Mouse (Mus musculus) c-Kit-positive CD71-positive TER-119-negative erythroid progenitor cells, embryonic 14.5 days (primary cell): ENCODE measurements at regions not wholly inside any gene's neighbourhood (a gene's known extent, or its start where the extent isn't known, plus 50 kb on each side); places are given as distances from the start of the nearest gene placed in this dataset.

Experiments used
- DNase-seq: peaks from one replicate; pipeline ENCODE4 v3.0.0-alpha.2; 2013; ENCODE audit warnings: low read depth

DNA sequence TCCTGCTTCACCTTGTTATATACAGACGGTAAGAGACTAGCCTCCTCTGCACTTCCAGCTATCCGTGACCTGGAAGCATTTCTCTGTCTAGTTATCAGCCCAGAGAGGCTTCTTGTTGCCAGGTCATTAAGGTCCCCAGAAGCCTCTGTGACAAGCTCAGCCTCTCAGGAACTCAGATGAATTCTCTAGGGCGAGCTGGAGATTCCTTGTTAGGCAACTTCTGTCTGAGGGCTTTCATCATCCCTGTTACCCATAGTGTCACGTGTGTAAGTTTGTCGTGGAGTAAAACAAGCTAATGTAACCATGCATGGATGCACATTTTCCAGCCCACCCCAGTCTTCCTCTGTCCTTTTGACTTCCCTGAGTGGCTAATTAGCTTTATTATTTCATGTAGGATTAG is 126.3 kb upstream of the Ednra start:
- no peak for DNase-seq

DNA sequence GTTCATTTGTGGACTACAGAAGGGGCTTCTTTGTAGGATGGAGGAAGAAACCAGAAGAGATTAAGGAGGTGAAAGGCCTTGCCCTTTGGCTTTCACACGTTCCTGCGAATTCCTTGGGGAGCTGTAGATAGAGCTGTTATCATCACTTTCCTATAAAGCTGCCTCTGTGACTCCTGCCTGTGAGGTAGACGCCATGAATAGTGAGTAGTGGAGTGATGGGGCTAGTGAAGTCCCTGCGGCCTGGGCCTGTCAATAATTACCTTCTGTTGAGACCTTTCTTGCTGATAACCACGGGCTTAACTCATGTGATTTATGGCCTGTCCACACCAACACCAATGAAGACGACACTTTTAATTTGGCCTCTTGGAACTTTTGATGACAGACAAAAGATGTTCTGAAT is 146.0 kb upstream of the Ednra start:
- DNase-seq, result no peak

DNA sequence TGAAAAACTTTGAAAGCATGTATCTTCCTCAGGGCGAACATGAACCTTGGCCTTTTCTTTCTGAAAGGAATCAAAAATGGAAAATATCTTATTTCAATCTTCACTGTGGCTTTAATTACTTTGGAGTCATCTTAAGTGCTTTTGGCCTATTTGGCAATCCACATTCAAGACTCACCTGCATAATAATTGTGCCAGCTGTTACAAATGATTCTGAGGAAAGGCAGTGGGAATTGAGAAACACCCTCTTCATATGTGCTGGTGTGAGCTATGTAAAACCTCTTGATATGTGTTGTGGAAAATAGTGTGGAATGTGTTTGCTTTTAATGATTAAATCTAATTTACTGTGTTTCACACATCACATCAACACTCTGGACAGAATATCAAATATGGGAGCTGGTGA is 148.5 kb upstream of the Ednra start:
- no peak for DNase-seq

DNA sequence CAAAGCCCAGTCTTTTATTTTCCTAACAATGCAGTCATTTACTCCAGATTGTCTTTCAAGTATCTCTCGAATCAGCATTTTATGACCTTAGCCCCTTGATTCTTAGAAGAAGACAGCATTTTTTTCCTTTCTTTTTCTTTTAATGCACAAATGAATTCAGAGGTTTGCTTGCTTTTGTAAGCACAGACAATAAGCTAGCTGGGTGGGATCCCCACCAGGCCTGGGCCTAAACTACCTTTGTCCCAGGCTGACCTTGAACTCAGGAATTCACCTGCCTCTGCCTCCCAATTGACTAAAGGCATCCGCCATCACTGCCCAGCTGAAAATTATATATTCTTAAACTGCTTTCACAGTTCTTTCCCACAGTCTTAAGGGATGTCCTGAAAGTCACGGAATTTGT is 195.5 kb upstream of the Ednra start:
- DNase-seq, result no peak

DNA sequence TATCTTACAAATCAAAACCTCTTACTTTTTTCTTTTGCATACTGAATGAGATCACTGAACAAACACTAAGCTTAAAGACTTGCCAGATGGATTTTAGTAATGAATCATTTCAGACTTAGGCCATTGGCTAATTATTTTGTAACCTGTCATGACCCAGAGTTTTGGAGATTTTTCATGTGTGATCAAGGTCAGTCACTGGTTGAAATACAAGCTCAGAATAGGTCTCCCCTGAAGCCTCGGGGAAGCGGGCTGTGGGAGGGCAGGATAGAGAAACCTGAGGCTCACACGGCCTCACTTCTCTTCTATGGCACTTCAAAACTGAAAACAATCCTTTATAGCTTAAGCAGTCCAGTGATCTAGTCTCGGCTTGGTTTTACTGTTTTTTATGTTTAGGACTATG is 197.6 kb upstream of the Ednra start:
- no peak for DNase-seq

DNA sequence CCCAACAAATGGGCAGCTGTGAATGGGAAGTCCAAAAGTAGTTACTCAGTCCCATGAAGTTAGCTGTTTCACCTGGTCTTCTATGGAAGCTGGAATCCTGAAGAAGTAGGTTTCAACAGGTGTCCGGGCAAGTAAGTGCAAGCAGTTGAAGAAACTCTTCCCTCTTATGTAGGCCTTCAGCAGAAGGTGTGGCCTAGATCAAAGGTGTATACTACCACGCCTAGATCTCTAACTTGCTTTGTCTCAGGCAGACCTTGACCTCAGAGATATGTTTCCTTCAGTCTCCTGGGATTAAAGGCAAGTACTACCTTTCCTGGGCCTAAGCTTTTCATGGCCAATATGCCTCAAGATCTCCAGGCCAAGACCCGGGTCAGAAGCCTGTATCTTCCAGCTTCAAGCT is 223.4 kb upstream of the Ednra start:
- no peak for DNase-seq

DNA sequence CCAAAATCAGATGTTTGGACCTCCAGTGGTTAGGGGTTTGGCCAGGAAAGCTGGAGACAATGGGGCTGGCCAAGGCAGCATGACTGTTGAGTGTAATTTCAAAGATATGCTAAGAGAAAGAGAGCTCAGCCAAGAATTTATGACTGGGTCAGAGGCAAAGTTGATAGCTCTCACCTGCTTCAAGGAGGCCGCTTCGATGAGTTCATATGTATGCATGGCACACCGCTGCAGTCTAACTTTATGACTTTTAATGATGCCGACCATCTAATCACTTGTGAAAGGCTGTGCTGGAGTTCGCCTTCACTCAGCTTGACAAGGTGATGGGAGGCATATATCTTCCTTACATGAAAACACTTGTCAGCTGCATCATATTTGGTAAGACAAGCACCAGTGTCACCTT is 225.4 kb upstream of the Ednra start:
- no peak for DNase-seq

DNA sequence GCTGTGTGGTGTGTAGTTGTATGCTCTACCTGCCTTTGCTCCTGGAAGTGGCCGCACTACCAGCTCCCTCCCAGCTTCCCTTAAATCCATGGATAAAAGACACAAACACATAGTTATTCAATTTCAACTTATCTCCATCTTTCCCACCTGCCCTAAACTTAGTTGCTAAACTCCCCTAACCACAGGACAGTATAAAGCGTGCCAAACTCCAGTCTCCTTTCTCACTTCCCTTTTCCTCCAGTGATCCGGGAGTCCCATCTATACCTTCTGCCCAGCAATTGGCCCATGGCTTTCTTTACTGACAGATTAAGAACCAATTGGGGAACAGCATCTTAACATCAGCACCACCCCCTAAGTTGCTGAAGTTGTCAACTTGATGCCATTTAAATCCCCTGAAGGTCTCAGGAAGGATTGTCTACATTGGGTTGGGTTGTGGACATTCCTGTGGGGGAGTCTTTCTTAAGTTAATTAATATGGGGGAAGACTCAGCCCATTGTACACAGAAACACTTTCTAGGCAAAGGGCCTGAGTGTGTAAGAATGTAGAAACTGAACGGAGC is 234.6 kb upstream of the Ednra start:
- no peak for DNase-seq

DNA sequence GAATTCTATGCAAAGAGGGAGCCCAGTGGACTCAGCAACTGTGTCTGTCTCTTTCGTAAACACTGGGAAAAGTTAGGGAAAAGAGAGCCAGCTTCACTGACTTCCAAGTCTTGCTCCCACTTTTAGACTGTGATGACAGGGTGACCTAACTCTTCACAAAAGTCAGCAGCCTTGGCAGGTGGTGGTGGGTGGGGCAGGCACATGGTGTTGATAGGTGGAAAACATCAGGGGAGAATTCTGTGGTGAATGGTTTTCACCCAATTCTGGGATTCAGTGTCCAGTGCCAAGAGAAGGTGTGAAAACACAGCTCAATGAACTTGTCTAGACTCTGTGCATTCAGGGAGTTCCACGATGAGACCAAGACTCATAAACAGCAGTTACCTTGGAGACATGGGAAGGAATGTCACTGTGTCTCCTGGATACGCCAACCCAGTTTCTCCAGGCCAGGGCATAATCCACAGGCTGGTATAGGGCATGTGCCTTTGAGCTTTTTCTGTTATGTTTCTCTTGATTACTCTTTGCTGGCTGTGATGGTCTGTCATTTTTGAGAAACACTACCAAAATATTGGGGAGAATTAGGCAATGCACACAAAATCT is 238.9 kb upstream of the Ednra start:
- no peak for DNase-seq

DNA sequence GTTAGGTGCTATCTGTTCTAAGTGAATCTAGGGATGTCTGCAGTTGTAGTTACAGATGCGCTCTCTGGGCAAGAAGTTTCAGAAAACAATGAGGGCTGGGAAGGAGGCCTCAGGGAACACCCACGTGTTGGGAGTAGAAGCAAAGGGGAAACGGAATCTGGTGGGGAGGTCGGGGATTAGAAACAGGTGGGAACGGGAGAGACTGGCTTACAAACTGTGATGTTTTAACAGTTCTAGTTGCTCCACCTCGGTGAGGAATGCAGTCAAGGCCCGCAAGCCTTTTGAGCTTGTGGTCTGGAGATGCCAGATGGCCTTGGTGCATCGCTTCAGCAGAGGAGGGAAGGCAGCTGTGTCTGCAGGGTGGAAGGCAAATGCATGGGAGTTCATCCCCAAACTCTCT is 242.7 kb upstream of the Ttc29 start:
- DNase-seq, result no peak

DNA sequence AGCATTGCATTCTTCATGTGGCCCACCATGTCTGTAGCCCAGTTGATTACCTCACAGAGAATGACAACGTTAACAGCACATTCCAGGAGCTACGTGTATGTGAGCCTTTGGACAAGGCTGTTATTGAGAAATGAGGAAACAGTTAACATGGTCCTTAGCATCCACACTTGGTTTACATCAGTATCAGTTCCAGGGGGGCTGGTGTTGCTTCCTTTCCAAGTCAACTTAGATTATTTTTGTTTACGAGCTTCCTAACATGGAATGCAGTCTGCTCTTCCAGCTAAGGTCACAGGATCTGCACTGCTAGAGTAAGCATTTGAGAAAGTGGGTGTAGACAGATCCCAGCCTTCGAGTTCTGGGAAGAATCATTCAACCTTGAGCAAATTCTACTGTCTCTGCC is 239.4 kb upstream of the Ttc29 start:
- DNase-seq, result no peak

DNA sequence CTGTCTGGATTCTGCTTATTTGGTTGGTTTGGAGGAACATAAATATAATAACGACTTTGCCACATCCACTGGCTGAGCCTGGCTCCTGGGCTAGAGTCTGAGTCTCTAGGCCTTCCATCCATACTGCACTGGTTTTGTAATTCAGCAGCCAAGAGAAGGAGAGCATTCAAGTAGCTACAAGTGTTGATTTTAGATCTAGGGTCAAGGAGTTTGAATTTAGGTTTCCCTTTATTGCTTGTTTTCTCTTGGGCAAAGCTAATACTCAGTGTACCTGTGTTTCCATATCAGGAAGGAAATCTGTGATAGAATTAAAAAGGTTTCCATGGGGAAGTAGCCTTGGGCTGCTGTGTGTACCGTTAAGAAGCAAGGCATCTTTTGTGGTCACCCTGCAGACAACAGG is 234.0 kb upstream of the Ttc29 start:
- no peak for DNase-seq

DNA sequence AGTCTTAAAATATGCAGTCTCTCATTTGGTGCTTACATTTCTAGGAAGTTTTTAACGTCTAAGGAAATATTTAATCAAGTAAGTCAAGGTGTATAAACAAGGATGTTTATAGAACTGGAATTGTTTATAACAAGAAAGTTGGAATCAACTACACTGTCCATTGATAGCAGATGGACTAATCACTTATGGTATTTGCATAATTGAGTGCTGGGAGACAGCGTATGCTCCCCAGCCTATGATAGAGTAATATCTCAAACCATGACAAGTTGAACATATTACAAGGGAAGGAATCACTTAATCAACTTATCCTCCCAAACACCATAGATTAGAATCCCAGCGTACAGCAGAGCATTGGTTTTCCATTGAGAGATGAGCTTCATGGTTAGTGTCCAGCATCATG is 232.4 kb upstream of the Ttc29 start:
- DNase-seq, result no peak

DNA sequence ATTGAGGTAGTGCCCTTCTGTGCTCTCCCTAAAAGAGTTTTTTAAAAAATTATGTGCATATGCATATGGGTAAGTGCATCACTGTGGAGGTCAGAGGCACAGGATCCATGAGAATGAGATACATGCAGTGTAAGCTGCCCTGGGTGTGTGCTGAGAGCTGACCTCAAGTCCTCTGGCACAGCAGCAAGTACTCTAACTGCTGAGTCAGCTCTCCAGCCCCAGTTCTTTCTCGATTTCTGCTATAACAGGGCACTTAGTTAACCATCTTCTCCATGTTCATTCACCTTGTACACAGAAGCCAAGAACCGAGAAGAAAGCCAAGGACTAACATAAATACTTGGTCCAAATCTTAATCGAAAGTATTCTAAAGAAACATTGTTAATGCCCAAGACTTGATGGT is 231.1 kb upstream of the Ttc29 start:
- no peak for DNase-seq

DNA sequence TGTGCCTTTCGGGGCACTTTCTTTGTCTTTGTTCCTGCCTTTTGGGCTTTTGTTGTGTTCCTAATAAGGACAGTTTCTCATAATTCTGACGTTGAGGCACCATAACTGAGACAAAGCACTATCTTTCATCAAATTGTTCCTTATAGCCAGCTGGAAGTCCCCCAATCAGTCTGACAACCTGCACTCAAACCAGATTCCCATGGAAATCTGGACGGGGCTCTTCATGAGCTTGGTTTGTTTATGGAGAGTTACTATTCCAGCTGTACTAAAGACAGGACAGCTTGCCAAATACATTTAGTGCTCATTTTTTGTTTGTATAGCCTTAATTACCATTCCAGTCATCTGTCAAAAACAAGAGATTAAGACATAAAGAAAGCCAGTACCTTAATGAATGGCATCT is 229.6 kb upstream of the Ttc29 start:
- no peak for DNase-seq

DNA sequence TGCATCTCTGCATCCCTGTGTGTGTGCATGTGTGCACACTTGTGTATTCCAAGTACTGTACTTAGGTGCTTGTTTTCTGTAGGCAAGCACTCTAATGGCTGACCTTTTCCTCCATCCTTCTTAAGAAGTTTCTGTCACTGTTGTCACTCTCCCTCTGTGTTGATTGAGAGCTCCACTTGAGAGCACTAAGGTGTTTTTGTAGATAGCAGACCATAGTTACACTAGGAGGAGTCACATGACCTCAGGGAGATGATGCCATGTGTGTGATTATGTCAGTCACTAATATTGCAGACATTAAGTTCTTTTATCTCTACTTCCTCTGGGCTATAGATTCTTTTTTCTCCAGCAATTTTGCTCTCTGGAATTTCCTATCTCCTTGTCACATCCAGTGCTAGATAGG is 225.9 kb upstream of the Ttc29 start:
- no peak for DNase-seq

DNA sequence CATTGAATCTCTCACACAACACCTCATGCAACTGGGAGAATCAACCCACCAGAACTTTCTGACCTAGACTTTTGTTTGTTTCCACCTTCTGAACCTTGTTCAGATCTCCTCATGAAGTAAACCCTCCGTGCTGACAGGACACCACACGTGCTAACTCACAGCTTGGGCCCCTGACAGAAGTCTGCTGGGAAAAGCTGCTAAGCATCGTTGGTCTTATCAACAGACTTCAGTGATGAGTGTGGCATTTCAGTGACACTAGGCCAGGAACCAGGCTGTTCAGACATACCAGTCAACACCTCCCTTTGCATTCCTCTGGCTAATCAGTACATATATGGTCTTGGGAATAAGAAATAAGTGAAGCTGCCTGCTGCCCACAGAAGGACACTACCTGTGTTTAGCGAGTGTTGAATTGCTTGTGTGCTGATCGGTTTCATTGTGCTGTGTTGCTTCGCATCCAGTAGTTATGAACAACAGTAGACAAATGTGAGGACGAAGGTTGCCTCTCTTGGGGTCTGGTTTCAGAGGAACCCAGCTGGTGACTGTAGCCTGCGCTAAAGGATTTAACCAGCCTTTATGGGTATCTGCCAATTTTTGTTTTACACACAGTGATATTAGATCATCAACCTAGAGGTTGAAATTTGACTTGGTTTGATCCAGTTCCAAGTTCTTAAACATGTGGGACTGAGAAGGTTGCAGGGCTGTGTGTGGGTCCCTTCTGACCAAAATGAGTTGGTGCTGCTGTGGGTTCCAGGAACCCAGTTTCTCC is 224.6 kb upstream of the Ttc29 start:
- DNase-seq, result no peak

DNA sequence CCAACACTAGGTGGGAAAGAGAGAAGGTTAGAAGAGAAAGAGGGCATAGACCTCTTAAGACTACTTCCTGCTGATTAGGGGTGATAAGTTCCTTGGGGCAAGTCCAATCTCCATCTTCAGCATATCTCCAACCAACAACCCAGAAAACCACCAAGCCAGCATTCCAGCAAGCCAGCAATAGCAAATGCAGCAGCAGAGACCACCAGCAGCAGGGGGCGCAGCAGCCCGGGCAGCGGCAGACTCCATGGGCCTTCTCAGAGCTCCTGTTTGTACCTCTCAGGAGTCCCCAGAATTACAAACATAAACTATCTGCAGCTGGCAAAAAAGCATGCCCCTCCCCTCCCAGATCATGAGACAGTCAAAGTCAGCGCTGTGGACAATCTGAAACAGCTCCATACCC is 222.0 kb upstream of the Ttc29 start:
- no peak for DNase-seq

DNA sequence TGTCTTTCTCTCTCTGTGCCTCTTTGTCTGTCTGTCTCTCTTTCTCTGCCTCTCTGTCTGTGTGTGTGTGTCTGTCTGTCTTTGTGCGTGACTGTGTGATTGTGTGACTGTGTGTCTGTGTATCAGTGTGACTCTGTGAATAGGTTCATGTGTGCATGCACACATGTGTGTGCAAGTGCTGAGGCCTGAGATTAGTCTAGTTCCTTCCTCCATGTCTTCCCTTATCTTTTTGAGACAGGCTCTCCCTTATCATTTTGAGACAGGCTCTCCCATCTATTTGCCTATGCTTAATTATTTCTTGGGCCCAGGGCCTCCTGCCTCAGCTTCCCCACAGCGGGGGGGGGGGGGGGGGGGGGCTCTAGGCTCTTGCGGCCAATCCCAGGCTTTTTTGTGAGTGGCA is 212.8 kb upstream of the Ttc29 start:
- DNase-seq, result no peak

DNA sequence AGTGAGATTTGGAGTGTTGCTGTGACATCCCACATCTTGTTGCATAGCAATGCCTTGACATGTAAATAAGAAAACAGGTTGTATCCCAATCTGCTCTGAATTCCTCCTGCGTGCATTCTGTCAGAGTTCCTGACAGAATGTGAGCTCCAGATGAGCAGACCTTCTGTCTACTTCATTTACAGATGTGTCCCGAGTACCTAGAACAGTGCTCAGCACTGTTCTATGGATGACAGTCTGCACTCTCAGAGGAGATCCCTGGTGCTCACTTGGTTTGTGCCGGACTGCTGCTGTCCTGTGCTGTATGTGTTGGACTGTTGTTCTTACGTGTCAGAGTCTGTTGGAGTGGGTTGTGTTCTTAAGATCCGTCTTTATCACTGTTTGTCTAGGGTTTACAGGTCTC is 211.4 kb upstream of the Ttc29 start:
- DNase-seq, result no peak

DNA sequence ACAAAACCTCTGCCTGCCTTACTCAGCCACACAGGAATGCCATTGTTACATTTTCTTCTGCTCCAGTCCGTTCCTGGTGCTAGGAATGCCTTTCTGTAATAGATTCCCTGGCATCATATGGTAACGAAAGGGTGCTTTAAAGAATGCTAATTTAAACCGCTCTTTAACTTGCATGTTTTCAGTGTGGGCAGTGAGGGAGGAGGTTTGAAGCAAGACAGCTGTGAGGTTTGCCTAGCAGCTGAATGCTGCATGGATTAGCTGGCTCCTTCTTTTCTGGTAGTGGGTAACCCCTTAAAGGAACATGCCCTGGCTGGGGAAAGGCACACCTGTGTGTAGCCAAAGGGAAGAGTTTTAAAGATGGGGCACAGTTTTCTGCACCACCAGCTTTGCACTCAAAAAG is 211.0 kb upstream of the Ttc29 start:
- DNase-seq, result no peak

DNA sequence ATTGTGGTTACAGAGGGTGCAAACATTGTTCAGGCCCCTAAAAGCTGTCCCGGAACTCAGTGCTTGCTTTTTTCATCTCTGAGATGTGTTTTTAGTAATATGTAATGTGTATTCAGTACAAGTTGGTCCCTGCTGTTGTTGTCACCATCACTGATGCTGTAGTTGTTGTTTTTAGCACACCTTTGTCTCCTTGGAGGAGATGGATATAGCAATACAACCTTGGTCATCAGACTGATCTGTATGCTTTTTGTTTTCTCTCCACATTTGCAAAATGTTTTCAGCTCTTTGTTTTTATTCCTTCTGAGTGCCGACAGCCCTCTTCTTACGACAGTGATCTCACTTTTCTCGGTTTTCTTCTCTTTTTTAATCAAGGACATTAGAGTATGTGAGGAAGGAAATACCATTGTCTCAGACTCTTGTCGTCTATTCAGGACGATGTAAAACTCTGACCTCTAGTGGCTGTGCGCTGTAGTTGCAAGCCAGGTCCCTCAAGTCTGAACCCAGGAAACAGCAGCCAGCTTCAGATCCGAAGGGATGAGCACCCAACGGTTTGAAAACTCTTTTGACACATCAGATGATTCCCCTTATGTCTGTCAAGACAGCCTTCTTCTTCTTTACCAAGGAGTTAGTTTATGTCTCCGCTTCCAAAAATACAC is 209.1 kb upstream of the Ttc29 start:
- no peak for DNase-seq

DNA sequence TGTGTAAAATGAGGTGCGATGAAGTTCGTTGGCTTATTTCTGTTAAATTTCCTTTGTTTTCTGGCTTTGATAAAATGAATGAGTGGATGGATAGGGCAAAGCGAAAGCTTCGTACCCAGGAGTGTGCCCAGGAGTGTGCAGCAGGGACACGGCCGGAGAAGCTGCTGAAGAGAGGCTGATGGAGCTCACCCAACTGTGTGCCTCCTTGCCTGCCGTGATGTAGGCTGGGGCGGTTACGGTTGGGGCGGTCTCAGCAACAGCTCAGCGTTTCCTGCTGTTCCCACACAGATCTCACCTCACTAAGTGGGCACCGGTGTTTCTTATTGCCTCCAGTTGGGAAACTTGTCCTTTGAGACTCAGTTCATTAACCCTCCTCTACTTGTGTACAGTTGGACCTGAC is 208.2 kb upstream of the Ttc29 start:
- DNase-seq, result no peak

DNA sequence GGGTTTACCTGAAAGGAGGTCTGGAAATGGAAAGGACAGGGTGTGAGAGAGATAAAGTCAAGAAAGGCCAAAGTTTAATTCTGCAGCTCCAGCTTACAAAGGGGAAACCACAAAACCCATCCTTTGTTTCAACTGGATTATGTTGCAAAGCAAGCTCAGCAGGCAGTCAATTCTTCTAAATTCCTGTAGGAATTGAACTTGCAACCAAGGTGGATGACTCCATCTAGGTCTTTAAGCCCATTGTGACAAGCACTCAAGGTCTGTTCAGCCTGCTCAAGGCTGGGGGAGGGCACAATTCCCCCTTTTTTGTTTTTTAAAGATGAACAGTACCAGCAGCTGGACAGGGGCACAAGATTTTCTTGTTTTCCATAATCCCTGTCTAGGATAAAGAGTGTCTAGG is 200.0 kb upstream of the Ttc29 start:
- DNase-seq, result no peak
